Mouse (Mus musculus) kidney, adult 18-20 months (tissue): ENCODE results near the gene Isg20l2.
"Not testable (repeated sequence)": the region's sequence is repeated elsewhere in the genome, so short reads cannot be mapped to it uniquely, and the experiment has no call there.

Experiments
- DNase-seq: peaks from one replicate; pipeline ENCODE4 v3.0.0; 2021

The Isg20l2 gene

GRCm38 (mm10) chr3:87930078-87930795 is at the start of gene Isg20l2, which contains the start of gene Rrnad1:
Gene Isg20l2, plus strand, starts transcription at chr3:87930314.
Gene Rrnad1, minus strand, starts transcription at chr3:87930717.
- DNase-seq, result peak; percentile 96

DNA sequence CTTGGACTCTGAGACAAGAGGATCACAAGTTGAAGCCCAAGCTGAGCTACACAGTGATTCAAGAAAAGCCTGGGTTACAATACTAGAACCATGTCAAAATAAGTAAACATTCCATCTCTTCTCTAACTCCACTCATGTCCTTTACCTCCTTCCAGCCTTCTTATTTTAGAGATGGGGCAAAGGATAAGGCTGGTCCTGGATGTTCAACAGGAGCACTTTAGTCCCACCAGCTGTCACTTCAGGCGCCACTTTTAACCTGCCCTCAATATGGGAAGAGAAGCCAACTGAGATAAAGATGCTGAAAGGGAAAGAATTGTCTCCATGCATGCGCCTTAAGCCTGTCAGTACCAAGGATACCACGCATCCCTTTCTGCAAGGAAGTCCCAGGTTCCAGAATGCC is 45.8 kb upstream of the Isg20l2 start:
- DNase-seq, result no peak

DNA sequence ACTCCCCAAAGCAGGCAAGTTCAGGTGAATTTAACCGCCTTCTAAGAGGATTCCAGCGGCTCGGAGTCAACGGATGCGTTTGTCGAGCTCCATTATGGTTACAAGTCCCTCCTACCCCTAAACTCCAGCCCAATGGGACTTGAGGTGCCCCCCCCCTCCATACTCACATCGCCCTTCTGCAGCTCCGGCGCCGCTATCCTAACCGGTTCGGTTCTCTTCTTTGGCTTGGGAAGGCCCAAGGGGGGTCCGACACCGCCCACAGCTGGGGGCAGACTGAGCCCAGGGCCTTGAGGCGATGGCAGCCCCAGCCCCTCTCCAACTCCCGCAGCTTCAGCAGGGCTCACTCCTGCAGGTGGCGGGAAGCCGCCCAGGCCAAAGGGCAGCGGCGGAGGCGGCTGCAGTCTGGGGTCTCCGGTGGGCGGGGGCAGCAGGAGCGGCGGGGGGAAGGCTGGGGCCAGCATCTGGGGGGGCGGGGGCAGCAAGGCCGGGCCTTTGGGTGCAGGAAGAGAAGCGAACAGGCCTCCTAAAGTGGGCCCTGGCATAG is 45.3 kb upstream of the Isg20l2 start:
- peak; percentile 37 for DNase-seq

- peak; percentile 92 for DNase-seq
These were observed 44.7 kb upstream of the Isg20l2 start, which contains the start of gene Prcc for GRCm38 (mm10) chr3:87885281-87886003. Gene Prcc, minus strand, starts transcription at chr3:87885608.

DNA sequence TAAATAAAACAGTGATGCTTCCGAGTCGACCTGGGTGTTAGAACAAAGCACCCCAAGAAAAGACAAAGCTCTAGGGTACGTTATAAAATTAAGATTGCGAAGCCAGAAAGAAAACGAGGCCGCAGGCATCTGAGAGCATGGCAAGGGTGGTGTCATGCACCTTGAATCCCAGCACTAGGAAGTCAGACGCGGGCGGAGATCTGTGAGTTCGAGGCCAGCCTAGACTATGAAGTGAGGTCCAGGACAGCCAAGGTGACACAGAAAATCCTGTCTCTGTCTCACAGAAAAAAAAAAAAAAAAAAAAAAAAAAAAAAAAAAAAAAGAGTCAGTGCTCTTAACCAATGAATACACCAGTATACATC is 44.1 kb upstream of the Isg20l2 start:
- DNase-seq, result no peak

- no peak for DNase-seq
These were observed 43.7 kb upstream of the Isg20l2 start for GRCm38 (mm10) chr3:87886416-87886815.

DNA sequence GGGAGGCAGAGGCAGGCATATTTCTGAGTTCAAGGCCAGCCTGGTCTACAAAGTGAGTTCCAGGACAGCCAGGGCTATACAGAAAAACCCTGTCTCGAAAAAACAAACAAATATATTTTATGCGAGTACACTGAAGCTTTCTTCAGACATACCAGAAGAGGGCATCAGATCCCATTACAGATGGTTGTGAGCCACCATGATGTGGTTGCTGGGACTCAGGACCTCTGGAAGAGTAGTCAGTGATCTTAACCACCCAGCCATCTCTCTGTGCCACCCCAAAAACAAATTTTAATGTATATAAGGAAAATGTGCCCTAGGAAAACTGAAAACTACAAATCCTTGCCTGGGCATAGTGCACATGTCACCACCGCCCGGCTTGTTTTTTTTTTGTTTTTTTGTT is 42.7 kb upstream of the Isg20l2 start:
- DNase-seq, result not testable (repeated sequence)

DNA sequence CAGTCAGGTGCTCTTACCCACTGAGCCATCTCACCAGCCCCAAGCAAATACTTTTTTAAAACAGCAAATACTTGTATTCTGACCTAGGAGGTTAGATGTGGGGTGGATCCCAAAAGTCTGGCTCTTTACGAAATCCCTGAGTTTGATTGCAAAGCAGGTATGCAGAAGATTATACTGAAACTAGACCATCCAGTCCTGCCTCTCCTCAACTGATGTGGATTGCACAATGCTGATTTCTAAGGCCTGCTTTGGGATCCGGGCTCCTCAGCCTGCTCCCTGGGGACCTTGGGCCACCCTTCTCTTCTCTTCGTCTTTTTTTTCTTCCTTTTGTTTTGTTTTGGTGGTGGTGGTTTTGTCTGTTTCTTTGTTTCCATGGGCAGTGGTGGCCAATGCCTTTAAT is 38.6 kb upstream of the Isg20l2 start:
- DNase-seq, result no peak

- no peak for DNase-seq
These were observed 36.7 kb upstream of the Isg20l2 start for GRCm38 (mm10) chr3:87893367-87893905.

DNA sequence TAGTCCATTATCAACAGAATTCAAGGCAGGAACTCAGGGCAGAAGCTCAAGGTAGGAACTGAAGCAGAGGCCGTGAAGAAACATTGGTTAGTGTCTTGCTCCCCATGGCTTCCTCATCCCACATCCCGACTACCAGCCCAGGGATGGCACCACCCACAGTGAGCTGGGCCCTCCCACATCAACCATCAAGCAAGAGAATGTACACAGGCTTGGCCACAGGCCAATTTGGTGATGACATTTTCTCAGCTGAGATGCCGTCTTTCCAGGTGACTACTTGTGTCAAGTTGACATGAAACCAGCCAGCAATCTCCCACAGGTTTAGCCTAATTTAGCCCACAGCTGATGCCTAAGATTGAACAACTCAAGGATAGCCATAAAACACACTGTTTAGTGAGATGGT is 30.8 kb upstream of the Isg20l2 start:
- DNase-seq, result no peak

DNA sequence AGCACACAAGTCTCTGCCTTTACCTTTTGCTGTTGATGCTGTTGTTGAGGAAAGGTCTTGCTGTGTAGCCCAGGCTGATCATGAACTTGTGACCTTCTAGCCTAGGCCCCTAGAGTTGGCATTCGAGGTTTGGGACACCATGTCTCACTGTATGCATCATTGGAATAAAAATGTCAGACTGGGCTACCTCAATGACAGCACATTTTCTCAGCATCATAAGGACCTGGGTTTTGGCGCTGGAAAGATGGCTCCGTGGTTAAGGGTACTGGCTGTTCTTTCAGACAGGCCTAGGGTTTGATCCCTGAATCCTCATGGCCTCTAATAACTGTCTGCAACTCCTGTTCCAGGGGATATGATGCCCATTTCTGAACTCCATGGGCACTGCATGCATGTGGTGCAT is 30.3 kb upstream of the Isg20l2 start:
- no peak for DNase-seq

- no peak for DNase-seq
These were observed 29.0 kb upstream of the Isg20l2 start for GRCm38 (mm10) chr3:87901036-87901624.

GRCm38 (mm10) chr3:87901959-87902358 is 28.2 kb upstream of the Isg20l2 start:
- not testable (repeated sequence) for DNase-seq

DNA sequence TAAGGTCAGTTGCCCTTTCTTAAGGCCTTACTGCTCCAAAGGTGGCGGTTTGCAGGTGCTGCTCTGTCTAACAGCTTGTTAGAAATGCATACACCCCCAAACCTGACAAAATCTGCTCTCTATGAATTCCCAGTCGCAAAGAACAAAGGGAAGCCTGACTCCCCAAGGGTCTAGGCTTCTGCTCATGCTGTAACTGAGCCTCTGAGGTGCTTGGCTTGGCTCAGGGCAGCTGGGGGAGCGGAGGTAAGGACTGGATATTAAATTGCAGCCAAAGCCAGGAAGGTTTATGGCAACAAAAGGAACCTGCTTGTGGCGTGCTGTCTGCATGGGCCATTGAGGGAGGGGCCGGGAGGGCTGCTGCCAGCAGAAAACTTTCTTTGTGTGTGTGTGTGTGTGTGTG is 26.3 kb upstream of the Isg20l2 start:
- no peak for DNase-seq

GRCm38 (mm10) chr3:87905880-87906485 is 24.1 kb upstream of the Isg20l2 start, which contains the start of gene Hdgf:
Gene Hdgf, plus strand, starts transcription at chr3:87906321.
- peak; percentile 95 for DNase-seq

DNA sequence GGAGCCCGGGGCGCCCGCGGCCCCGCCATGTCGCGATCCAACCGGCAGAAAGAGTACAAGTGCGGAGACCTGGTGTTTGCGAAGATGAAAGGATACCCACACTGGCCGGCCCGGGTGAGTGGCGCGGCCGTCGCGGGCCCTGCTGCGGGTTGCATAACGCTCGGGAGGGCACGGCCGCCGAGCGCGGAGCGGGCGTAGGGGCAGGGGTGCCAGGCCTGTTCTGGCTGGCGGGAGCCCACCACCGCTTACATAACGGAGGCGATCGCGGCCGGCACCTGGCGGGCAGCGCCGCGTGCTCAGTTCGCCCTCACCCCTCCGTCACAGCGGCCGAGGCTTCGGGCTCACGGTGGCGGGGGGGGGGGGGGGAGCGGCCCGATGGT is 23.5 kb upstream of the Isg20l2 start:
- no peak for DNase-seq

GRCm38 (mm10) chr3:87906981-87907857 is 22.9 kb upstream of the Isg20l2 start:
- peak; percentile 59 for DNase-seq

DNA sequence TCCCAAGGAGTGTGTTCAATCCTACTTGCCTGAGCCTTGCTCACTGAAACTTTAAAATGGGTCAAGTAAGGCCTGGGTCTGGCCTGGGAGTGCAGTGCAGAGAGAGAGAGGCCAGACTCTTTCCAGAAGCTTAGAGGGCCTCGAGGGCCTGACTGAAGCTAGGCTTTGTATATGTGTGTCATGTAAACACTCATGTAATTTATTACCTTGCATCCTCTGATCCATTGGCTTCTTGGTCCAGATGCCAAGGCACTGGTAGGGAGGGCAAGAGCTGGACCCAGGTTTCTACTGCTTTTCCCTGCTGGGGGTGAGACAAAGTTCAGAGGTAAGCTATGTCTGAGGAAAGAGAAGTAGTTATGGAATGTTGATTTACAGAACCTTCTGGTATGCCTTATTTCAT is 22.2 kb upstream of the Isg20l2 start:
- peak; percentile 46 for DNase-seq

GRCm38 (mm10) chr3:87909381-87909780 is 20.7 kb upstream of the Isg20l2 start:
- no peak for DNase-seq

DNA sequence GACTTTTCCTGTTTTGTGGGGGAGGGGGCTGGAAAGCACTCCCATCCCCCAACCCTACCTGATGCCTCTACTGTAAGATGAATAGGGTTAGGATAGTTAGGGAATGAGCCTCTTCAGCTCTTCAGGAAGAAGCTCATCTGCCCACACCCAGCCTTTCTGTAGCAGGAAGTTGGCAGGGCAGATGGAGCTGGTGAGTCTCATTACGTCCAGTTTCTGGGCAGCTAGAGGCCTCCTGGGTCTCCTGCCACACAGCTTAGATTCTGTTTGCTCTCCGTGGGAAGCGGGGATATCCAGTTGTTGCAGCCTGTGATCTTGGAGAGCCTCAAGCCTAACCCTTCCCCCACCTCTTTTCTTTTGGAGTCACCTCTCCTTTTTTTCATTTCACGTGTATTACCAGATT is 20.2 kb upstream of the Isg20l2 start:
- DNase-seq, result no peak

DNA sequence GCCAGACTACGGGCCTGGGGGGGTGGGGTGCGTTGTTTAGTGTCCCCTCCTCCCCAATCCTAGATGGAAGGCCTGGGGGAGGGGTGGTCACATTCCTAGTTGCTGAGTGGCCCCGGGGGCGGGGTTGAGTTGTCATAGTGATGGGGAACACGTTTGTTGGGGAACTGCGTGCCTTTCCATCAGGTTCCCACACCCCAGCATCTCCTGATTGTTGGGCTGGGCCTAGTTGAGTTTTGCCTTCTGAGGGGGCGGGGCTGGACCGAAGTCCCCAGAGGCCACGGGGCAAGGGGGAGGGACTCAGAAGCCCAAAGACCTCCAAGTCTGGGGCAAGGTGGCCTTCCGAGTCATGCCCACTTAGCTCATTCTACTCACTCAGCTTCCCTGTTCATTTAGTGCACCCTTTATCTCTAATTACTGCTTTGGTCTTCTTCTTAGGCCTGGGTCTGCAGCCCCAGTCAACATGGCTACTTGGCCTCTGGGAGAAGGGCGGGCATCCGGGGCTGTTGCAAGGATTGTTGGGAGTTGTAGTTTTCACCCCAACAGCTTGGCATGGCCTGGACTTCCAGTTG is 19.5 kb upstream of the Isg20l2 start:
- DNase-seq, result peak; percentile 90

GRCm38 (mm10) chr3:87913491-87913890 is 16.6 kb upstream of the Isg20l2 start:
- no peak for DNase-seq
